In genomic region chr13:17694911-17695699, GRCm38 (mm10) we compare ENCODE assay signal across 8 mouse cellular contexts. TPM values are rescaled to one million over a fixed set of nuclear protein-coding genes. Genes with fewer than 3 reads are reported as not detected.
A peak's percentile ranks its signal among the peaks of the same experiment; 100 is the strongest.
DNase-seq lines count a peak whose midpoint lies in the region; ATAC-seq lines count a peak whose summit lies in the region.

Mplkip (plus strand) TSS chr13:17695192.
Sugct (minus strand) TSS chr13:17695553.

- peak within 1 kb of the TSS; percentile 88 for H3K27ac ChIP-seq in hindbrain, embryonic 14.5 days

- WGBS in hindbrain, embryonic 14.5 days = 1% methylated on average over 66 of the region's 66 CpGs

- peaks cover 5% of the 10 kb centered on the region; the same call in 1 of the 2 replicates for H3K4me1 ChIP-seq in hindbrain, embryonic 14.5 days (replicated peaks; ENCODE audit: control insufficient read depth, insufficient read depth, low read length)

- no peaks in the 10 kb centered on the region for H3K9me3 ChIP-seq in hindbrain, embryonic 14.5 days (ENCODE audit: control insufficient read depth, low read length)

- peak within 1 kb of the TSS; percentile 67 for H3K4me2 ChIP-seq in hindbrain, embryonic 14.5 days (replicated peaks)

- DNase-seq in R1 (ENCODE audit: low read depth, low spot score) = peak; percentile 100
- peak; percentile 99 to 100 for DNase-seq in cerebellum, postnatal 25 days
- peak; percentile 97 to 99 for DNase-seq in frontal cortex, postnatal 25 days (ENCODE audit: low spot score in 2 of 2)
- peak; percentile 99 for DNase-seq in hindbrain, embryonic 14.5 days (ENCODE audit: low spot score)
- peak; percentile 100 for DNase-seq in layer of hippocampus, postnatal 36 days
- DNase-seq in lung, postnatal 36 days = peak; percentile 100
- peak; percentile 100 for DNase-seq in retina, postnatal 1 day
- DNase-seq in urinary bladder, adult 18-20 months (ENCODE audit: low spot score in 2 of 2) = peak; percentile 100

- H3K36me3 ChIP-seq in hindbrain, embryonic 14.5 days (replicated peaks; ENCODE audit: control insufficient read depth, insufficient read depth) = no peaks in the 10 kb centered on the region

- peak; percentile 99 for ATAC-seq in hindbrain, embryonic 14.5 days (ENCODE audit: low FRiP score)

- peak within 1 kb of the TSS; percentile 87 for H3K9ac ChIP-seq in hindbrain, embryonic 14.5 days

- H3K4me3 ChIP-seq in hindbrain, embryonic 14.5 days (replicated peaks; ENCODE audit: low read length) = peak within 1 kb of the TSS; percentile 72

- no peaks in the 10 kb centered on the region for H3K27me3 ChIP-seq in hindbrain, embryonic 14.5 days (ENCODE audit: control insufficient read depth, insufficient read depth, low read length)

RNA-seq across cellular contexts. Expression of gene Mplkip, which starts in this region (rescaled TPM):
- polyA plus RNA-seq in hindbrain, embryonic 14.5 days (2014; fragmentation: Nextera tagmentation; extraction: Ambion mirVana) = 49.0 and 51.8 TPM in 2 replicates
- total RNA-seq in layer of hippocampus, postnatal 36 days (2021) = 10 to 100 TPM; 14.6 to 15.9 TPM

RNA-seq across cellular contexts. Expression of gene Sugct, which starts in this region (rescaled TPM):
- 2.7 and 3.7 TPM in 2 replicates for polyA plus RNA-seq in hindbrain, embryonic 14.5 days (2014; fragmentation: Nextera tagmentation; extraction: Ambion mirVana)
- 1 to 10 TPM; 1.8 to 2.5 TPM for total RNA-seq in layer of hippocampus, postnatal 36 days (2021)

Comparison
In these comparisons a context has a peak if more than half of its experiments do, and no peak if none do; other contexts are left out.
1. Peak in every context shown above with its lines: DNase-seq, ATAC-seq, H3K4me3 ChIP-seq and H3K27ac ChIP-seq.